Mouse (Mus musculus) megakaryocyte progenitor cell, adult 5-6 weeks (primary cell): ENCODE measurements around the gene Krtap19-5. TPM values are rescaled to one million over a fixed set of nuclear protein-coding genes. Genes with fewer than 3 reads are reported as not detected.

ENCODE experiments used
- ATAC-seq: replicated peaks from 2 replicates; pipeline ENCODE4 v1.8.0; 2016; ENCODE audit warnings: mild to moderate bottlenecking, moderate TSS enrichment, inconsistent platforms; ENCODE audit not compliant: poor library complexity
- total RNA-seq, 2 experiments: library from RNA; stranded (forward) in 1 of 2; stranded (reverse) in 1 of 2; fragments of 157-497, 149-512 nt in 1 of 2; fragments of 200-1000 nt in 1 of 2; gene quantifications; 2 replicates each; pipeline versions ENCODE4 v1.2.3 to v1.2.4; 2015 to 2017

Krtap19-5 gene
- not detected in 2 replicates for total RNA-seq (2015)
- not detected in 2 replicates for total RNA-seq (2017)

GRCm38 (mm10) chr16:88896357-88896756 is at the start of gene Krtap19-5:
Krtap19-5 (minus strand) TSS chr16:88896457.
- ATAC-seq: no peak

GRCm38 (mm10) chr16:88941106-88941505 is 44.8 kb upstream of the Krtap19-5 start:
- no peak for ATAC-seq

GRCm38 (mm10) chr16:88938252-88938651 is 42.0 kb upstream of the Krtap19-5 start:
- ATAC-seq: peak; percentile 37; the same call in 1 of the 2 replicates

GRCm38 (mm10) chr16:88932165-88932564 is 35.9 kb upstream of the Krtap19-5 start, which contains the start of gene Krtap19-9b:
Krtap19-9b (minus strand) TSS chr16:88932265.
- no peak for ATAC-seq

DNA sequence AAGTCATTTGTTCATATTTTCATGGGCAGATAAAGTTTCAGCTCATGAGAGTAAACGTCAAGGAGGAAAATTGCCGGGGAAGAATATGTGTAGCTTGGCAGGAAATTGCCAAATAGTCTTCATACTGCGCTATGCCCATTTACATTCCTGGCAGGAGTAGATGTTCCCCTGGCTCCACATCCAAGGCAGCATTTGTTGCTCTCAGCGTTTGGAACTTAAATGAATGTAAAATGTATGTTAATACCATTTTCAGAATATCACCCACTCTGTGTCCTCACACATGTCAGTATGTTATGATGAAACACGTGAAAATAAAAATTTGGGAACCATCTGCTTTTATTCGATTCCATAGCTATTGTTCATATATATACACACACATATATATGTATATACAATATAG is 9.4 kb downstream of the Krtap19-5 start:
- no peak for ATAC-seq

- no peak for ATAC-seq
Measured at GRCm38 (mm10) chr16:88884989-88885388, 11.3 kb downstream of the Krtap19-5 start, which contains the start of gene Krtap19-4. Krtap19-4 (minus strand) TSS chr16:88885089.

DNA sequence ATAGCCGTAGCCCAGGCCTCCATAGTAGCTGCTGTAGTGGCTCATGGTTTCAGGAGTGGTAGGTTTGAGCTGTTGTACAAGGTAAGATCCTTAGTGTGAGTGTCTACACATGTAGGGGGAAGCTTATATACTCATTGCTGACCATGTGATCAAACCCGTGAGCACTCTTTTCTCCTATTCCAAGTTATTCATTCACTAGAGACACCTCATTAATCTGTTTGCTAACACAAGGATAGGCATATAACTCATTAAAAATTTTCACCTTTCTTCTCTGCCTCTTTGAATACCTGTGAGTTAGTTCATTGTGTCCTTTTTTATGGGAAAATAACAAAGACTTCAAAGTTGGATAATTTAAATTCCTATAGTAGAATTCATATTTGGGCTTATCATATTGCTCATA is 18.3 kb downstream of the Krtap19-5 start, which contains the start of gene Krtap19-3:
Krtap19-3 (minus strand) TSS at position 101 of the 400 bp plus-strand sequence.
- ATAC-seq: no peak

GRCm38 (mm10) chr16:88874169-88874568 is 22.1 kb downstream of the Krtap19-5 start, which contains the start of gene Krtap19-2:
Krtap19-2 (minus strand) TSS chr16:88874269.
- ATAC-seq: no peak

- ATAC-seq: no peak
Measured at GRCm38 (mm10) chr16:88869311-88869710, 26.9 kb downstream of the Krtap19-5 start, which contains the start of gene Krtap19-1. Krtap19-1 (minus strand) TSS chr16:88869411.

GRCm38 (mm10) chr16:88864887-88865407 is 31.3 kb downstream of the Krtap19-5 start:
- no peak for ATAC-seq

GRCm38 (mm10) chr16:88851450-88851849 is 44.8 kb downstream of the Krtap19-5 start:
- peak; percentile 77 for ATAC-seq

DNA sequence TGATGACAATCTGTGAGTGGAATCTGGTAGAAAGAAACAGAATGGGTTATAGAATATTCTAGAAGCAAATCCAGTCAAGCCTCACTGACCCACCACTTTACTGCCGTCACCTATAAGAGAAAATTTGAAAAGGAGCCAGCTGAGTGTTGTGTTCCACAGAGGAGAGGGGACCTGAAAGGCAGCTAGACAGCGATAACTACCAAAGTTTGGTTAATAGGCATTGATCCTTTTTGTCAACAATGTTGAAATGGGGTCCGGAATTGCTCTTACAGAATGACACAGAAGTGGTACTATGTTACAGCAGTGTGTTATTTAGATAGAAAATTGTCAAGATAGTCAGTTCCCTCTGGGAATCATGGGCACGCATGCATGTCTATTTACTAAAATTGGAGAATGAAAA is 47.7 kb downstream of the Krtap19-5 start:
- ATAC-seq: no peak

DNA sequence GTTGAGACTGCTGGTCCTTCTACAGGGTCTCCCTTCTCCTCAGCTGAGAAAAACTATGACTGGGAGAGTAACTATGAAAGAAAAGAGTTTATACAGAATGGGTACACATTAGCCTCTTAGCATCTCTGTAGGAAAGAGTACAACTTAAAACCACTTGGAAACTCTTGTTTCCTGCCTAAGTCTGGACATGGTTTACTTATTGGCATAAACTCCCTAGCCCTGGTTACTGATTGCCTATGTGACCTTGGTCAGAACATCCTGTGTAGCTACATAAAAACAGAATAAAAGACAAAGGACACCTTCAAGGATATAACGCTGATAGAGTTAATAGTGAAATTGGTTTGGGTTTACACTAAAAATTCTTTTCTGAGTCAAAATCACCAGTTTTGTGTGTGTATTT is 48.9 kb downstream of the Krtap19-5 start:
- ATAC-seq: no peak

Other genes with a start within 250 kb of the Krtap19-5 start
- not detected in 2 replicates for gene Krtap26-1, start 248.7 kb downstream of the Krtap19-5 start, total RNA-seq (2015)
- not detected in 2 replicates for gene Krtap26-1, start 248.7 kb downstream of the Krtap19-5 start, total RNA-seq (2017)
- not detected in 2 replicates for gene Krtap27-1, start 224.8 kb downstream of the Krtap19-5 start, total RNA-seq (2015)
- gene Krtap27-1, start 224.8 kb downstream of the Krtap19-5 start, total RNA-seq (2017): not detected in 2 replicates
- not detected in 2 replicates for gene 2310061N02Rik, start 188.5 kb downstream of the Krtap19-5 start, total RNA-seq (2015)
- gene 2310061N02Rik, start 188.5 kb downstream of the Krtap19-5 start, total RNA-seq (2017): not detected in 2 replicates
- not detected in 2 replicates for gene Krtap13-1, start 167.6 kb downstream of the Krtap19-5 start, total RNA-seq (2015)
- gene Krtap13-1, start 167.6 kb downstream of the Krtap19-5 start, total RNA-seq (2017): not detected in 2 replicates
- gene Krtap13, start 144.8 kb downstream of the Krtap19-5 start, total RNA-seq (2015): not detected in 2 replicates
- not detected in 2 replicates for gene Krtap13, start 144.8 kb downstream of the Krtap19-5 start, total RNA-seq (2017)
- gene 2310034C09Rik, start 137.6 kb downstream of the Krtap19-5 start, total RNA-seq (2015): not detected in 2 replicates
- not detected in 2 replicates for gene 2310034C09Rik, start 137.6 kb downstream of the Krtap19-5 start, total RNA-seq (2017)
- gene 2310057N15Rik, start 122.3 kb downstream of the Krtap19-5 start, total RNA-seq (2015): not detected in 2 replicates
- gene 2310057N15Rik, start 122.3 kb downstream of the Krtap19-5 start, total RNA-seq (2017): not detected in 2 replicates
- not detected in 2 replicates for gene Gm5965, start 118.6 kb downstream of the Krtap19-5 start, total RNA-seq (2015)
- not detected in 2 replicates for gene Gm5965, start 118.6 kb downstream of the Krtap19-5 start, total RNA-seq (2017)
- not detected in 2 replicates for gene Gm20741, start 84.2 kb downstream of the Krtap19-5 start, total RNA-seq (2015)
- not detected in 2 replicates for gene Gm20741, start 84.2 kb downstream of the Krtap19-5 start, total RNA-seq (2017)
- not detected in 2 replicates for gene Krtap15, start 76.2 kb downstream of the Krtap19-5 start, total RNA-seq (2015)
- not detected in 2 replicates for gene Krtap15, start 76.2 kb downstream of the Krtap19-5 start, total RNA-seq (2017)
- not detected in 2 replicates for gene Krtap14, start 70.3 kb downstream of the Krtap19-5 start, total RNA-seq (2015)
- not detected in 2 replicates for gene Krtap14, start 70.3 kb downstream of the Krtap19-5 start, total RNA-seq (2017)
- not detected in 2 replicates for gene Krtap19-1, start 27.0 kb downstream of the Krtap19-5 start, total RNA-seq (2015)
- gene Krtap19-1, start 27.0 kb downstream of the Krtap19-5 start, total RNA-seq (2017): not detected in 2 replicates
- gene Krtap19-2, start 22.2 kb downstream of the Krtap19-5 start, total RNA-seq (2015): not detected in 2 replicates
- gene Krtap19-2, start 22.2 kb downstream of the Krtap19-5 start, total RNA-seq (2017): not detected in 2 replicates
- gene Krtap19-3, start 18.4 kb downstream of the Krtap19-5 start, total RNA-seq (2015): not detected in 2 replicates
- not detected in 2 replicates for gene Krtap19-3, start 18.4 kb downstream of the Krtap19-5 start, total RNA-seq (2017)
- not detected in 2 replicates for gene Krtap19-4, start 11.4 kb downstream of the Krtap19-5 start, total RNA-seq (2015)
- not detected in 2 replicates for gene Krtap19-4, start 11.4 kb downstream of the Krtap19-5 start, total RNA-seq (2017)
- gene Krtap19-9b, start 35.8 kb upstream of the Krtap19-5 start, total RNA-seq (2015): not detected in 2 replicates
- not detected in 2 replicates for gene Krtap19-9b, start 35.8 kb upstream of the Krtap19-5 start, total RNA-seq (2017)
- gene Krtap16-3, start 66.4 kb upstream of the Krtap19-5 start, total RNA-seq (2015): not detected in 2 replicates
- gene Krtap16-3, start 66.4 kb upstream of the Krtap19-5 start, total RNA-seq (2017): not detected in 2 replicates
- not detected in 2 replicates for gene Krtap22-2, start 114.3 kb upstream of the Krtap19-5 start, total RNA-seq (2015)
- not detected in 2 replicates for gene Krtap22-2, start 114.3 kb upstream of the Krtap19-5 start, total RNA-seq (2017)
- gene Gm10229, start 118.8 kb upstream of the Krtap19-5 start, total RNA-seq (2015): not detected in 2 replicates
- gene Gm10229, start 118.8 kb upstream of the Krtap19-5 start, total RNA-seq (2017): not detected in 2 replicates
- not detected in 2 replicates for gene Krtap6-1, start 135.2 kb upstream of the Krtap19-5 start, total RNA-seq (2015)
- not detected in 2 replicates for gene Krtap6-1, start 135.2 kb upstream of the Krtap19-5 start, total RNA-seq (2017)
- gene Gm10228, start 145.0 kb upstream of the Krtap19-5 start, total RNA-seq (2015): not detected in 2 replicates
- not detected in 2 replicates for gene Gm10228, start 145.0 kb upstream of the Krtap19-5 start, total RNA-seq (2017)
- not detected in 2 replicates for gene Krtap6-5, start 151.4 kb upstream of the Krtap19-5 start, total RNA-seq (2015)
- gene Krtap6-5, start 151.4 kb upstream of the Krtap19-5 start, total RNA-seq (2017): not detected in 2 replicates
- gene 1110025L11Rik, start 167.5 kb upstream of the Krtap19-5 start, total RNA-seq (2015): not detected in 2 replicates
- gene 1110025L11Rik, start 167.5 kb upstream of the Krtap19-5 start, total RNA-seq (2017): not detected in 2 replicates
- gene Krtap6-3, start 187.6 kb upstream of the Krtap19-5 start, total RNA-seq (2015): not detected in 2 replicates
- gene Krtap6-3, start 187.6 kb upstream of the Krtap19-5 start, total RNA-seq (2017): not detected in 2 replicates
- gene Gm6358, start 244.4 kb upstream of the Krtap19-5 start, total RNA-seq (2015): not detected in 2 replicates
- gene Gm6358, start 244.4 kb upstream of the Krtap19-5 start, total RNA-seq (2017): not detected in 2 replicates